Mouse (Mus musculus): ENCODE results near the gene Tcp11. TPM values are rescaled to one million over a fixed set of nuclear protein-coding genes. Genes with fewer than 3 reads are reported as not detected.

Tcp11 gene
- polyA plus RNA-seq, 1 experiment from 2014 or later: 0.15 TPM

- no peak overlapping the region for H3K4me2 ChIP-seq
- H3K4me1 ChIP-seq (replicated peaks): no peaks in the 10 kb centered on the region
- DNase-seq: no peak
- H3K36me3 ChIP-seq: peaks cover 28% of the 10 kb centered on the region
- ATAC-seq (ENCODE audit: low read depth): no peak
- H3K4me3 ChIP-seq (replicated peaks): no peak overlapping the region
- H3K9ac ChIP-seq: no peak overlapping the region
- H3K27ac ChIP-seq: no peak overlapping the region
- H3K9me3 ChIP-seq (replicated peaks): no peaks in the 10 kb centered on the region
- WGBS (ENCODE audit: insufficient replicate concordance): 81% methylated on average over 16 of the region's 16 CpGs
- H3K27me3 ChIP-seq: no peaks in the 10 kb centered on the region
These were observed 39.8 kb downstream of the Tcp11 start for GRCm38 (mm10) chr17:28040620-28041019.

- ATAC-seq (ENCODE audit: low read depth) (no peak), DNase-seq (no peak)
- no peaks in the 10 kb centered on the region for H3K9me3 ChIP-seq (replicated peaks)
- no peaks in the 10 kb centered on the region for H3K27me3 ChIP-seq
- no peak overlapping the region for H3K9ac ChIP-seq
- H3K4me3 ChIP-seq (replicated peaks): no peak overlapping the region
- peaks cover under 1% of the 10 kb centered on the region for H3K4me1 ChIP-seq (replicated peaks)
- H3K36me3 ChIP-seq: peaks cover 18% of the 10 kb centered on the region; the same call in 1 of the 2 replicates
- no peak overlapping the region for H3K4me2 ChIP-seq
- H3K27ac ChIP-seq: no peak overlapping the region
- WGBS (ENCODE audit: insufficient replicate concordance): 78% methylated on average over 14 of the region's 14 CpGs
These were observed 43.4 kb downstream of the Tcp11 start for GRCm38 (mm10) chr17:28036813-28037756.

GRCm38 (mm10) chr17:28034986-28035385 lies 45.5 kb downstream of the Tcp11 start:
- Histone ChIP-seq H3K9me3 (replicated peaks) (no peaks in the 10 kb centered on the region), H3K9ac (no peak overlapping the region), H3K4me3 (replicated peaks) (no peak overlapping the region), H3K4me1 (replicated peaks) (peaks cover 22% of the 10 kb centered on the region), H3K36me3 (peaks cover 14% of the 10 kb centered on the region; the same call in 1 of the 2 replicates), H3K27me3 (no peaks in the 10 kb centered on the region), H3K27ac (no peak overlapping the region), H3K4me2 (no peak overlapping the region)
- ATAC-seq (ENCODE audit: low read depth) (no peak), DNase-seq (no peak)
- WGBS (ENCODE audit: insufficient replicate concordance): 73% methylated on average over 8 of the region's 8 CpGs

GRCm38 (mm10) chr17:28033046-28033580 lies 47.3 kb downstream of the Tcp11 start:
- Histone ChIP-seq H3K27ac (no peak overlapping the region), H3K9ac (no peak overlapping the region), H3K27me3 (no peaks in the 10 kb centered on the region), H3K36me3 (0 out of 2 replicates have a peak, but pooled peaks cover 3% of the 10 kb centered on the region), H3K4me3 (replicated peaks) (no peak overlapping the region), H3K4me1 (replicated peaks) (peaks cover 38% of the 10 kb centered on the region), H3K9me3 (replicated peaks) (no peaks in the 10 kb centered on the region), H3K4me2 (no peak overlapping the region)
- DNase-seq (no peak), ATAC-seq (ENCODE audit: low read depth) (no peak)
- WGBS (ENCODE audit: insufficient replicate concordance): 72% methylated on average over 3 of the region's 3 CpGs

- Histone ChIP-seq H3K4me1 (replicated peaks) (peaks cover 42% of the 10 kb centered on the region), H3K27ac (no peak overlapping the region), H3K4me3 (replicated peaks) (no peak overlapping the region), H3K36me3 (0 out of 2 replicates have a peak, but pooled peaks cover 6% of the 10 kb centered on the region), H3K4me2 (no peak overlapping the region), H3K9me3 (replicated peaks) (no peaks in the 10 kb centered on the region), H3K9ac (no peak overlapping the region), H3K27me3 (no peaks in the 10 kb centered on the region)
- ATAC-seq (ENCODE audit: low read depth) (no peak), DNase-seq (no peak)
- 81% methylated on average over 10 of the region's 10 CpGs for WGBS (ENCODE audit: insufficient replicate concordance)
These were observed 48.2 kb downstream of the Tcp11 start for GRCm38 (mm10) chr17:28032219-28032618.

- Histone ChIP-seq H3K4me3 (replicated peaks) (no peak overlapping the region), H3K27ac (no peak overlapping the region), H3K4me1 (replicated peaks) (peaks cover 50% of the 10 kb centered on the region), H3K4me2 (no peak overlapping the region), H3K9me3 (replicated peaks) (no peaks in the 10 kb centered on the region), H3K27me3 (no peaks in the 10 kb centered on the region), H3K36me3 (0 out of 2 replicates have a peak, but pooled peaks cover 6% of the 10 kb centered on the region), H3K9ac (no peak overlapping the region)
- no peak for DNase-seq
- 28% methylated on average over 9 of the region's 9 CpGs for WGBS (ENCODE audit: insufficient replicate concordance)
- ATAC-seq (ENCODE audit: low read depth): peak; percentile 56; the same call in 1 of the 2 replicates
These were observed 49.0 kb downstream of the Tcp11 start for GRCm38 (mm10) chr17:28031281-28031941.

GRCm38 (mm10) chr17:28030446-28030845 lies 50.0 kb downstream of the Tcp11 start:
- DNase-seq (no peak), ATAC-seq (ENCODE audit: low read depth) (no peak)
- H3K27ac ChIP-seq: no peak overlapping the region; the same call in 1 of the 2 replicates
- H3K4me2 ChIP-seq: no peak overlapping the region
- no peaks in the 10 kb centered on the region for H3K9me3 ChIP-seq (replicated peaks)
- no peaks in the 10 kb centered on the region for H3K27me3 ChIP-seq
- H3K4me1 ChIP-seq (replicated peaks): peaks cover 60% of the 10 kb centered on the region
- no peak overlapping the region for H3K4me3 ChIP-seq (replicated peaks)
- H3K9ac ChIP-seq: no peak overlapping the region
- 0 out of 2 replicates have a peak, but pooled peaks cover 6% of the 10 kb centered on the region for H3K36me3 ChIP-seq
- 79% methylated on average over 10 of the region's 10 CpGs for WGBS (ENCODE audit: insufficient replicate concordance)

GRCm38 (mm10) chr17:28029308-28029707 lies 51.1 kb downstream of the Tcp11 start:
- 0 out of 2 replicates have a peak, but pooled peaks cover 6% of the 10 kb centered on the region for H3K36me3 ChIP-seq
- H3K9ac ChIP-seq: peak overlapping the region; percentile 9; the same call in 1 of the 2 replicates
- H3K27me3 ChIP-seq: no peaks in the 10 kb centered on the region
- no peak for ATAC-seq (ENCODE audit: low read depth)
- no peak overlapping the region for H3K4me2 ChIP-seq
- no peak for DNase-seq
- H3K4me1 ChIP-seq (replicated peaks): peaks cover 71% of the 10 kb centered on the region
- WGBS (ENCODE audit: insufficient replicate concordance): 32% methylated on average over 2 of the region's 2 CpGs
- H3K27ac ChIP-seq: peak overlapping the region; percentile 50
- H3K4me3 ChIP-seq (replicated peaks): no peak overlapping the region
- H3K9me3 ChIP-seq (replicated peaks): no peaks in the 10 kb centered on the region

- ATAC-seq (ENCODE audit: low read depth): no peak
- no peaks in the 10 kb centered on the region for H3K9me3 ChIP-seq (replicated peaks)
- peaks cover 72% of the 10 kb centered on the region for H3K4me1 ChIP-seq (replicated peaks)
- H3K4me3 ChIP-seq (replicated peaks): no peak overlapping the region
- no peaks in the 10 kb centered on the region for H3K27me3 ChIP-seq
- DNase-seq: no peak
- H3K4me2 ChIP-seq: no peak overlapping the region
- 70% methylated on average over 10 of the region's 10 CpGs for WGBS (ENCODE audit: insufficient replicate concordance)
- H3K27ac ChIP-seq: no peak overlapping the region
- H3K36me3 ChIP-seq: 0 out of 2 replicates have a peak, but pooled peaks cover 6% of the 10 kb centered on the region
- H3K9ac ChIP-seq: no peak overlapping the region
These were observed 52.2 kb downstream of the Tcp11 start for GRCm38 (mm10) chr17:28028236-28028635.

GRCm38 (mm10) chr17:28027197-28027596 lies 53.2 kb downstream of the Tcp11 start:
- Histone ChIP-seq H3K9ac (no peak overlapping the region), H3K4me3 (replicated peaks) (no peak overlapping the region), H3K4me1 (replicated peaks) (peaks cover 72% of the 10 kb centered on the region), H3K4me2 (no peak overlapping the region), H3K36me3 (0 out of 2 replicates have a peak, but pooled peaks cover 6% of the 10 kb centered on the region), H3K27ac (peak overlapping the region; percentile 9), H3K9me3 (replicated peaks) (no peaks in the 10 kb centered on the region), H3K27me3 (no peaks in the 10 kb centered on the region)
- WGBS (ENCODE audit: insufficient replicate concordance): 82% methylated on average over 6 of the region's 6 CpGs
- ATAC-seq (ENCODE audit: low read depth): no peak
- no peak for DNase-seq

Measured in liver, embryonic 13.5 days (tissue).